Mouse (Mus musculus) limb, embryonic 12.5 days (tissue): Measurements from ENCODE around the gene Krtap5-4. TPM values are rescaled to one million over a fixed set of nuclear protein-coding genes. Genes with fewer than 3 reads are reported as not detected.
"Not testable (repeated sequence)": the region's sequence is repeated elsewhere in the genome, so short reads cannot be mapped to it uniquely, and the experiment has no call there.

Experiments used
- ATAC-seq: fragments of 200-750 bp; cut with Nextera tagmentation; 2 replicates; pipeline ENCODE4 v1.8.0; 2017; ENCODE audit warnings: low read depth, moderate TSS enrichment; ENCODE audit not compliant: insufficient number of reproducible peaks, insufficient read depth, low FRiP score, low TSS enrichment
- H3K27ac ChIP-seq: fragments of 300-500 bp; sonication (generic); 2 replicates; pipeline ENCODE4 v1.5.1; 2016; ENCODE audit warnings: mild to moderate bottlenecking, moderate library complexity
- H3K27me3 ChIP-seq: fragments of 300-500 bp; sonication (generic); 2 replicates; pipeline ENCODE4 v1.6.1; 2016; ENCODE audit warnings: mild to moderate bottlenecking, moderate library complexity
- H3K36me3 ChIP-seq: fragments of 300-500 bp; sonication (generic); 2 replicates; pipeline ENCODE4 v1.6.1; 2016; ENCODE audit warnings: mild to moderate bottlenecking, moderate library complexity
- H3K4me1 ChIP-seq: fragments of 300-500 bp; sonication (generic); replicated peaks from 2 replicates; pipeline ENCODE4 v1.6.1; 2016
- H3K4me2 ChIP-seq: fragments of 300-500 bp; sonication (generic); 2 replicates; pipeline ENCODE4 v1.6.1; 2016; ENCODE audit warnings: mild to moderate bottlenecking, moderate library complexity
- H3K4me3 ChIP-seq: fragments of 300-500 bp; sonication (generic); replicated peaks from 2 replicates; pipeline ENCODE4 v1.5.1; 2016; ENCODE audit warnings: mild to moderate bottlenecking
- H3K9ac ChIP-seq: fragments of 300-500 bp; sonication (generic); replicated peaks from 2 replicates; pipeline ENCODE4 v1.6.1; 2016; ENCODE audit warnings: mild to moderate bottlenecking, moderate library complexity
- H3K9me3 ChIP-seq: fragments of 300-500 bp; sonication (generic); 2 replicates; pipeline ENCODE4 v1.6.1; 2016; ENCODE audit warnings: mild to moderate bottlenecking, moderate library complexity
- WGBS: fragments of 180-500 bp; shearing (Covaris S2); methylation state at CpG from one replicate; pipeline ENCODE4 v1.1.7; 2016; 5-methylcytosine and 5-hydroxymethylcytosine counted together
- polyA plus RNA-seq: library from polyadenylated mRNA; unstranded; fragments of >200 nt; fragmentation: Nextera tagmentation; extraction: Ambion mirVana; gene quantifications from 2 replicates; pipeline ENCODE4 v1.2.1, GENCODE M21; 2016

Krtap5-4 gene
- polyA plus RNA-seq, 1 experiment from 2014 or later, result not detected

DNA sequence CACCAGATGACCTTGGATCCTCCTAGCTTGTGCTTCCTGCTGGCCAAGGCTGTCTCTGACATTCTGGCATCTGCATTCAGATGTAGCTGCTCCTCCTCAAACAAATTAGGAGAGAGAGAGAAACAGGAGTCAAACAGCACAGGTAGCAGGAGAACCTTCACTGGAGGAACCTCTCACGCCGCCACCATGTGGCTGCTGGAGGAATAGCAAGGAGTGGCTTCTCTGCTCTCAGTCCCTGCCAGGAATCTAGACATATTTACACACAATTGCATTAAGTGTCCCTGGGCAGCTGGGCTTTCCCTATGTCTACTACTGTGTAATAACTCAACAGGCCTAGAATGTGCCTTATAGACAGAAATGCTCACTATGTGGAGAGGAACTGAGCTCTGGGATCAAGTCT, 9.5 kb upstream of the Krtap5-4 start:
- ATAC-seq, H3K27ac ChIP-seq, H3K27me3 ChIP-seq, H3K4me2 ChIP-seq, H3K9ac ChIP-seq, H3K9me3 ChIP-seq, H3K4me1 ChIP-seq, H3K4me3 ChIP-seq, H3K36me3 ChIP-seq: not testable (repeated sequence)
- WGBS, result 0% methylated on average over 2 of the region's 2 CpGs

- H3K27ac ChIP-seq, result no peak overlapping the region
- H3K4me2 ChIP-seq, result no peak overlapping the region
- H3K9me3 ChIP-seq, result no peaks in the 10 kb centered on the region
- H3K36me3 ChIP-seq, result no peaks in the 10 kb centered on the region
- ATAC-seq, result no peak
- no peaks in the 10 kb centered on the region for H3K4me1 ChIP-seq
- peaks cover 3% of the 10 kb centered on the region; the same call in 1 of the 2 replicates for H3K27me3 ChIP-seq
- H3K9ac ChIP-seq, result no peak overlapping the region
- no peak overlapping the region for H3K4me3 ChIP-seq
These were observed 7.9 kb upstream of the Krtap5-4 start for GRCm38 (mm10) chr7:142295418-142295817.

DNA sequence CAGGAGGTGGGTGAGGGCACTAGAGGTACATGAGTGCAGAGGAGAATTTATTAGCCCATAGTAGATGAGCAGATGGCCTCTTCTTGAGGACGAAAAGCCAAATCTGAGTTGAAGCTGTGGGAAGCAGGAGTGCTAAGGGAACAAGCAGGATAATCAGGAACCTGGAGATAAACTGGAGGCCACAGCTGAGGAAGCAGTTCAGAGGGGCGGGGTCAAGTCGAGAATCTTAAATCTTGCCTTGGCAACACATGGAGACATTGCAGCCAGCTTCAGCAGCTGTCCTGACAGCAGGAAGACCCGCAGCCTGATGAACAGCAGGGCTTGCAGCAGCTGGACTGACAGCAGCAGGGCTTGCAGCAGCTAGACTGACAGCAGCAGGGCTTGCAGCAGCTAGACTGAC, 7.2 kb upstream of the Krtap5-4 start:
- not testable (repeated sequence) for H3K4me1 ChIP-seq, H3K27me3 ChIP-seq, H3K36me3 ChIP-seq, H3K4me3 ChIP-seq, ATAC-seq, H3K9me3 ChIP-seq, H3K27ac ChIP-seq, H3K9ac ChIP-seq, H3K4me2 ChIP-seq
- WGBS, result 26% methylated on average over 4 of the region's 4 CpGs

GRCm38 (mm10) chr7:142297018-142297417, 6.3 kb upstream of the Krtap5-4 start, which contains the start of gene Krtap5-1:
Gene Krtap5-1, minus strand, starts transcription at chr7:142297118.
- H3K27ac ChIP-seq, H3K4me3 ChIP-seq, H3K9me3 ChIP-seq, H3K4me1 ChIP-seq, ATAC-seq, H3K27me3 ChIP-seq, H3K4me2 ChIP-seq, H3K36me3 ChIP-seq, H3K9ac ChIP-seq: not testable (repeated sequence)

GRCm38 (mm10) chr7:142303929-142304328, 580 bp downstream of the Krtap5-4 start:
- ATAC-seq, result not testable (repeated sequence)

DNA sequence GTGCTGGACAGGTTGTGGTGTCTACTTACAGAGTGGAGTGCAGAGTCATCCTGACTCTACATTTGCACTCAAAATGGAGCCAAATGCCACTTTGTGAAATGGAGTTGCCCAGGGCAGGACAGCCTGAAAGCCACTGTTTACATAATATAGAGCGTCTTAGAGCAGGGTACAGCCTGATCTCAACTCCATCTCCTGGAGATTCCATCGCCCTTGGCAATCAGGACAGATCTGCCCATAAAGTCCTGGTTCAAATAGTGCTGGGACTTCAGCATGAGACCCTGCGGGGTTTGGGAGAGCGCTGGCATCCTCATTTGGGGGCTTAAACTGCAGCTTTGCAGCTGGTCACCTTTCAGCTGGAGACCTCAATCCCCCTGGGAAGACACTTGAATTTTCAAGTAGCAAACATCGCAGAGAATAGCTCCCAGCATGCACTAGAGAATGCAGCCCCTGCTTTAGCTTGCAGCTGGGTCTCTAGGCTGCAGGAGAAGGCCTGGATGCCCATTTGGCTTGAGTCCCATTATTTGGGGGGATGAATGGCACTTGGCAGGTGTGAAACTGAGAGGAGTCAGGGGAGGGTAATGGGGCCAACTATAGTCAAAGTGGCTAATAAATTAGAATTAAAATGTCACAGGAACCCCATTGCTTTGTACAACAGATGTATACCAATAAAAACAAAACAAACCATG, 11.4 kb downstream of the Krtap5-4 start:
- H3K9me3 ChIP-seq, result no peaks in the 10 kb centered on the region
- H3K36me3 ChIP-seq, result no peaks in the 10 kb centered on the region
- no peak overlapping the region for H3K27ac ChIP-seq
- 55% methylated on average over 5 of the region's 5 CpGs for WGBS
- no peak overlapping the region for H3K4me2 ChIP-seq
- H3K9ac ChIP-seq, result no peak overlapping the region
- ATAC-seq, result no peak
- H3K4me1 ChIP-seq, result peaks cover 15% of the 10 kb centered on the region
- no peaks in the 10 kb centered on the region; the same call in 1 of the 2 replicates for H3K27me3 ChIP-seq
- no peak overlapping the region for H3K4me3 ChIP-seq

More at GRCm38 (mm10) chr7:142303929-142304328, 580 bp downstream of the Krtap5-4 start:
- H3K27ac ChIP-seq, H3K27me3 ChIP-seq, H3K4me3 ChIP-seq, H3K36me3 ChIP-seq, H3K4me1 ChIP-seq, H3K9ac ChIP-seq, H3K4me2 ChIP-seq, H3K9me3 ChIP-seq: not testable (repeated sequence)
- WGBS, result 83% methylated on average over 1 of the region's 1 CpGs

DNA sequence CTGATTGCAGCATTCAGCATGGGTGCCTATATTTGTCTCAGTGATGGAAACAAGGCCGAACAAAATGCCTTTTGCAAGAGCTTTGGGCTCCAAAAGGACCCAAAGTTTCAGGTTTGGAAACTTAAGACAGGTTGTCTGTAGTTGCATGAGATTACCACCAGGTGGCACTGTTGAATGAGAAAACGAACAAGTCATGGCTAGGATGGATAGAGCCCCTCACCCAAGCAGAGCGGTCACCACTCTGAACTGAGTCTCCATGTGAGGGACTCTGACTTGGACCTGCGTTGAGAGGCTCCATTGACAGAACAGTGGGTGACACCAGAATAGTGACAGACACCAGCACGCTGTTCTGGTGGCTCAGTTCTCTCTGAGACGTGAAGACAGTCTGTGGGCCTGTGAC, 13.2 kb downstream of the Krtap5-4 start:
- Histone ChIP-seq H3K36me3 (no peaks in the 10 kb centered on the region), H3K27me3 (no peaks in the 10 kb centered on the region; the same call in 1 of the 2 replicates), H3K27ac (no peak overlapping the region), H3K4me3 (no peak overlapping the region), H3K9ac (no peak overlapping the region), H3K4me2 (no peak overlapping the region), H3K9me3 (no peaks in the 10 kb centered on the region), H3K4me1 (peaks cover 27% of the 10 kb centered on the region)
- no peak for ATAC-seq
- 26% methylated on average over 6 of the region's 6 CpGs for WGBS

- no peak overlapping the region for H3K4me2 ChIP-seq
- no peaks in the 10 kb centered on the region for H3K9me3 ChIP-seq
- 47% methylated on average over 5 of the region's 5 CpGs for WGBS
- no peak for ATAC-seq
- no peaks in the 10 kb centered on the region; the same call in 1 of the 2 replicates for H3K27me3 ChIP-seq
- H3K4me3 ChIP-seq, result no peak overlapping the region
- no peak overlapping the region for H3K9ac ChIP-seq
- H3K27ac ChIP-seq, result 0 out of 2 replicates have a peak overlapping the region, but pooled peaks have one; percentile 23
- peaks cover 32% of the 10 kb centered on the region for H3K4me1 ChIP-seq
- H3K36me3 ChIP-seq, result no peaks in the 10 kb centered on the region
These were observed 13.9 kb downstream of the Krtap5-4 start for GRCm38 (mm10) chr7:142317216-142317615.

- Histone ChIP-seq H3K36me3 (no peaks in the 10 kb centered on the region), H3K27me3 (no peaks in the 10 kb centered on the region; the same call in 1 of the 2 replicates), H3K9me3 (no peaks in the 10 kb centered on the region), H3K4me3 (no peak overlapping the region), H3K27ac (no peak overlapping the region), H3K4me2 (no peak overlapping the region), H3K9ac (no peak overlapping the region), H3K4me1 (peaks cover 32% of the 10 kb centered on the region)
- no peak for ATAC-seq
- 76% methylated on average over 11 of the region's 11 CpGs for WGBS
These were observed 15.8 kb downstream of the Krtap5-4 start for GRCm38 (mm10) chr7:142319124-142319523.

- peaks cover 32% of the 10 kb centered on the region for H3K4me1 ChIP-seq
- 17% methylated on average over 2 of the region's 2 CpGs for WGBS
- H3K36me3 ChIP-seq, result no peaks in the 10 kb centered on the region
- no peaks in the 10 kb centered on the region for H3K9me3 ChIP-seq
- H3K4me3 ChIP-seq, result no peak overlapping the region
- peak overlapping the region; percentile 86 for H3K27ac ChIP-seq
- ATAC-seq, result no peak
- no peaks in the 10 kb centered on the region for H3K27me3 ChIP-seq
- H3K4me2 ChIP-seq, result no peak overlapping the region
- H3K9ac ChIP-seq, result 0 out of 2 replicates have a peak overlapping the region, but pooled peaks have one; percentile 13
These were observed 17.6 kb downstream of the Krtap5-4 start for GRCm38 (mm10) chr7:142320906-142321305.

DNA sequence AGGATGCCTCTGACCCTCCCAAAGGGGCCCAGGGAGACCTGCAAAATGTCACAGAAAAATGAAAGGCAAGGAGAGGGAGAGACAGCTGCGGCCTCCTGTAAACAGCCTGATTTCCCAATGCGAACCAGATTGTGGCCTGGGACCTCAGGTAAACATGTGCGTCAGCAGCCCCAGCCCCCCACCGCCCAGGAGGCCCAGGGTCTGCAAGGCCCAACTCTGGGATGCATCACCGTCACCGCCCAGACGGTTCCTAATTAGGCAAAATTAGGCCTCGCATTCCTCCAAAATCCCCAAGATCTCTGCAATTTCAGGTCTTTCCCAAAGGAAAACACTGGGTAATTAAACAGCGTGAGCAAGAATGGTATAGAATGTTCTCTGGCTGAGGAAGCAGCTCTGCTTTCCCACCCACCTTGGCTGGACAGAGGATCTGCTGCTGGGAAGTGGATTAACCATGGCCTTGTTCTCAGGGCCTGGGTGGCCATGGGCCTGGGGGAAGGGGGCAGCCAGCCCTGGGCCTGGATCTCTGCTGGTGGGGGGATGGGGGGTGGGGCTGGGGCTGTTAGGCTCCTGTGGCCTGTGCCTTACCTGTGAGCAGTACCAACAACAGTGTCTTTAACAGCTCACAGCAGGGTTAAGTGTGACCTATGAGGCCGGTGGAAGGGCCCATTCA, 18.4 kb downstream of the Krtap5-4 start:
- not testable (repeated sequence) for H3K27me3 ChIP-seq, ATAC-seq, H3K4me2 ChIP-seq, H3K9ac ChIP-seq, H3K36me3 ChIP-seq, H3K4me3 ChIP-seq, H3K9me3 ChIP-seq
- Histone ChIP-seq H3K27ac (peak overlapping the region; percentile 86), H3K4me1 (peaks cover 31% of the 10 kb centered on the region)
- WGBS, result 12% methylated on average over 6 of the region's 10 CpGs
